Mouse (Mus musculus) layer of hippocampus, postnatal 36 days (tissue): ENCODE measurements at regions not wholly inside any gene's neighbourhood (a gene's known extent, or its start where the extent isn't known, plus 50 kb on each side); places are given as distances from the start of the nearest gene placed in this dataset.
A peak's percentile ranks its signal among the peaks of the same experiment; 100 is the strongest.

ENCODE experiments used
- DNase-seq, 2 experiments: peaks; one replicate each; pipeline ENCODE4 v3.0.0; 2022

DNA sequence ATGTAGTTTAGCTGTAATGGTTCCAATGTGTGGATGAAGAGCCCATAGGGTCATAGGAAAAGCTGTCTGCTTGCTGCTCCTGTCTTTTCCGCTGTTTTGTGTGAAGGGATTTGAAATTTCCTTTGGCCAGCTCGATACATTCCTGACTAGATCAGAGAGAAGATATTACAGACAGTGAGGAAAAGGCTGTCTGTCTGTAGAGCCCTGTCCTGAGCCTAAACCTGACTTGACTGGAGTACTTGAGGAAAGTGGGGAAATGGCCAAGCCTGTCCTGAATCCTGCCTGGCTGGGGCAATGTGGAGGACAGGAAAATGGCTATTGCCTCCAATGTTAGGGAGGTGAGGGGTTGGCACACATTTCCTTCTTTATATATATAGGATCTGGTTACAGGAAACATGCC is 601.0 kb upstream of the Nrp1 start:
- no peak for DNase-seq

DNA sequence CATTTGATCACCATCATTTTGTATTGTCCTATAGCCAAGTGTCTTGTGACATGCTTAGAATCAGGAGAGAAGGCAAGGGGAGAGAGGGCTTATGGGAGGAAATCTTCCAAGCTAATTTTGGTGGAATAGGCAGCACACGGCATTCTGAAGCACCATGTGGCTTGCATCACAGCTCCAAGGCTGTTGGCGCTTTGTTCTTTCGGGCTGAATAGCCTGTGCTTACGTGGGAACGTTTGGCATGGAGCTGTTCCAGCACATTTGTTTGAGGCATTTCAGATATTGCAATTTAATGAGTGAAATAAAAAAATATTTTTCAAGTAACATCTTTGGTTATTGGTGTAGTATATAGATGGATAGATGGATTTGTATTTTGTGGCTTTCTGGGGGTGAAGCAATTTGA is 598.5 kb upstream of the Nrp1 start:
- DNase-seq: peak in 1 of 2 experiments; percentile 56

DNA sequence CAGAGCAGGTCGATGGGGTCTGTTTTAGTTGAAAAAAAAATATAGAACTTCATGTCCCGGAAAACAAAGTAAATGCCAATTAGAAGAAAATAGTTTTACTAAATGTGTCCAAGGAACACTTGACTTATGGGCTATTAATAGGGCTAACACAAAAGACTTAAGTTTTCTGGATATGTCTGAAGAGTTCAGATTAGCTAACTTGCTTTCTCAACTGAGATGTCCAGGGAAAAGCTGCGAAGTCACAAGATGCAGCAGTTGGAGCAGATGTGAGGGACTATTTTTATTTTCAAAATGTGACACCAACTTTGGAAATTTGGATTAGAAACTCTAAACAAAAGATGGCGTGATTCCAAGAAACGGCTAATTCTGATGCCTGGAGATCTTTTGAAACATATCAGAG is 593.2 kb upstream of the Nrp1 start:
- no peak for DNase-seq

DNA sequence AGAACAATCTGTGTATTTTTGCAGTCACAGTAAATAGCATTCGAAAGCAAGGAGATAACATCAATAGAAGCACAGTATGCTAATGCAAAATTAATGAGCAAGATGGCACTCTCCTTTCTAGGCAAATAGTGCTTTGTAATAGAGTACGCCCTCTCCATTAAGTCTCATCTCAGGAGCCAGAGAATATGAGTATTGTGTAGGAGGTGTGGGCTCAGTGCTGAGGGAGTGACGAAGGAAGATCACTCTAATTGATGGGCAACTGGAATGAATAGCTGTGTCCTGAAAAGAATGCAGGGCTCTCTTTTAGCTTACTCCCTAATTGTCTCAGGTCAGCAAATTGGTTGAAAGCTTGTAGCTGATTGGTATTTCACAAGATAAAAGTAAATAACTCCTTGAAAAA is 590.1 kb upstream of the Nrp1 start:
- DNase-seq: no peak

DNA sequence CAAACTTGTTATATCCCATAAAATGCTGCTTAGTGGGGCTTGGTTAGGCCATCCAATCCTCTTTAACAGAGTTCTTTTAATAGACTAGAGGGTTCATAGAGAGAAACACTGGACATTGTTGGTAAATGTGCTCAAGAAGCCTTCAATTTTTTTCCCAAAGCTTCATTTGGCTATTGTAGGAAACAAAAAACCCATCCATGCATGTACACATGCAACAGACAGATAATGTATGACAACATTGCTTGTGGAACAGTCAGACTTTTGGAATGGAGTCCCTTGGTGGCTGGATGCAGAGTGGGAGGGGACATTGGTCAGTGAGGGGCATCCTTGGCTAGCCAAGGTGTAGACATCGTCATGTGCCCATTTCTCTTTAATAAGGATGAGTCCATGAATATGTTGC is 588.8 kb upstream of the Nrp1 start:
- DNase-seq: no peak

DNA sequence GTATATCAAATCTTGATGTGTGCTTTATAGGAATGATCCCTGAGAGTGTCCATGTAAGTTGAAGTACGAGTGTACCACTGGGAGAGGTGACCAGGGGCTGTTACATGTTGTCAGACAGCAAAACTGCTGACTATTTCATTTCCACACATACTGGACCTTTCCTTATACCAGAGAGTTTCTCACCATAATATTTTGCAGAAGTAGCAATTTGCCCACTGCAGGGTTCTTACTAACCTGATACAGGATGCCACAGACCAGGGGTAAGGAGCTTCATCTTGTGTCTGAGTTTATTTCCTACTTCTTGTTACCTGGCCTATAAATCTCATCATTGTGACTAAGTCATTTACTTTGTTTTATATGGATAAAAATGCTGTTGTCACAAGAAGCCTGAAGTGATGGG is 586.6 kb upstream of the Nrp1 start:
- DNase-seq: no peak

DNA sequence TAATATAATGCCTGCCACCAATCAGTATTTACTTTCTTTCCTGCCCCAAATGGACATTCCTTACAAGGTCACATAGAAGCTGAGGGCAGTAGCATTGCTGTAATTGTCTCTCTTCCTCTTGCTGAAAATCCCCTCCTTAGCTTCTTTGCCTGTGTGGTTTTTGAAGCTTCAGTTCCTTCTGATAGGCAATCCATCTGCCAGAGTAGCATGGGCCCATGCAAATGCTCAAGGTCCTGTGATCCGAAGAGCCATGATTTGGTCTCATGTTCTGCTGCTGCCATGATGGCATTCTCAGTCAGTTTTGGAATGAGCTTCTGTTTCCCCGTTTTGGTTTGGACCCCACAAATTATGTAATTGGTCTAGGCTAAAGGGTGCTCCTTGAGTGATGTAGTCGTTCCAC is 586.0 kb upstream of the Nrp1 start:
- no peak for DNase-seq

DNA sequence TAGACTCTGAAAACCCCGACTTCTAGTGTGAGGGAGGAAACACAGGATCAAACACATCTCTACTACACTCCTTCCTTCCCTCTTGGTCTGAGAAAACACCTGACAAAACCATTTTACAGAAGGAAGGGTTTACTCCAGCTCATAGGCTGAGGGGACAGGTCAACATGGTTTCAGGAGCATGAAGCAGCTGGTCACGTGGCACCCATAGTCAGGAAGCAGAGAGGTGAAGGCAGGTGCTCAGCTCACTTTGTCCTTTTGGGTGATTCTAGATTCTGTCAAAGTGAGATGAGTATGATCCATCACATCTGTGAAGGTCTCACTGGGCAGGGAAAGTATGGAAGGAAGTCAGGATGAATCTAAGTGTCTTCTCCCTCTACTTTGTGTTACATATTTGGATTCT is 585.5 kb upstream of the Nrp1 start:
- no peak for DNase-seq

DNA sequence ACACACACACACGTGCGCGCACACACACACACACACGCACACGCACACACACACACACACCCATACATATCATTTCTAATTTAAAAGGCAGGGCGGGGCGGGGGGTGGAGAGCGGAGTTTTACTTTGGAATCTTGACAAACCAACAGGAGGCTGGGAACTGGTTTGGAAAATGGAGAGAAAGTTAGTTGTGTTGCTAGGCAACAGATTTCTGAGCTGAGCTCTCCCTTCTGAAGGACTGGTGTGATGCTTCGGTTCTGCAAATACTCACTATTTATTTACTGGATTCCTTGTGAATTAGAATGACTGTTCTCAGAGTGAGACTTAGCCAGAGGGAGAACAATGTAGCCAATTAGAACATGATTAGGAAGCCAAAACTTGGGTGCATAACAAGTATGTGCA is 583.8 kb upstream of the Nrp1 start:
- peak; percentile 21 to 39 for DNase-seq

DNA sequence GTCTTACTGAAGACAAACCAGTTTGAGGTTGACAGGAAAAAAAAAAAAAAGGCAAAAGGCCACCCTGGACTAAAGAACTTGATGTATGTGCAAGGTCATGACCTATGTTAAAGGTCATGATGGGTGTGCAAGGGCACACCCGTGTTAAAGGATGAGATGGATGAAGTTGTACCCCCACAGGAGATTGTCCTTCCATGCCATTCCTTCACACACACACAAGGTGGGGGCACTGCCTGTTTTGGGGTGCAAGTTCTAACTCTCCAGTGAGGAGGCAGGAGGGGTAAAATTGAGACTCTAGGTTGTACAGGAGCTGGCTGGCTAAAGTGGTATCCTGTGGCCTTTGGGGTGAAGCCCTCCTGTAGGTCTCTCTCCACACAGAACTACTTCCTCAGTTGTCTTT is 583.2 kb upstream of the Nrp1 start:
- peak in 1 of 2 experiments; percentile 7 for DNase-seq

DNA sequence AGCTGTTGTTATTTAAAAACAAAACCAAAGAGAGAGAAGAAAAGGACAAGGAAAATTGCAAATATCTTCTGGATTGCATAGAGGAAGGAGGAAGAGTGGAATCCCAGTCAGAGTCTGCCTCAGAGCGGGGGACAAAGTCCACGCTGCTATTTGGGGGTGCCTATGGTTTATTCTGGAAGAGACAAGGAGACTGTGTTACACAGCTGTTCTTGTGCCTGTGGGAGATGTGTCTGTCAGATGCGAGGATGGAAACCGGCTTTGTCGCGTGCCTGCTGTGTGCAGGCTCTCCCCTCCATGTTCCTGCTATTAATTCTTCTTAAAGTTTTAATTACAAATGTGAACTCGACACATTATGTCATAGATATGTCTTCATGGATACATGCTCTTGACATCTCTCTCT is 582.7 kb upstream of the Nrp1 start:
- no peak for DNase-seq

DNA sequence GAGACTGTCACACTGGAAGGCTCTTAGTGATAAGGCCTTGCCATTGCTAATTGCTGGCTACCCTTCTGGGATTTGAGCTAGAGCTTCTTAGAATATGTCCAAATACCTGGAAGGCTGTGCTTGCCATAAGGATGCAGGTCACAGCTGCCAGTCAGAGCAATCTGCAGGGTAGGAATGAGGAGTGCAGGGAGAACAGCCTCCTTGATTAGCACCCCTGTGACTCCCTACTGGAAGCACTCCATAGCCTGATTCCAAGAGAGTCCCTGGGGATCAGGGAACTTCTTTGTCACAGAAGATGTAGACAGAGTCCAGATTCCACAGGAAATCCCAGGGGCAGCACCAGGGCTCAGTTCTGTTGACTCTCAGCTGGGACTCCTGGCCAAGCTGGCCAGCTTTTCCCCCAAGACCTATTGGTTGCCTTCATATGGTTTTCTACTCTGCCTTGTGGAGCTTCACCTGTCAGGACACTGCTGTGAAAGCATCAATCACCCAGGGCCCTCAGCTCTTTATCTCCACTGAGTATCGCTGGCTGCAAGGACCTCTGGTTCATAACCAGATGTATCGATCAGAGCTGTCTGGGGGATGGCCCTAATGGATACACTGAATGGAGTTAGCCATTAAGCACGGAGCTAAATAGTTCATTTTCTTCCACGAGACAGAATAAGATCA is 579.9 kb upstream of the Nrp1 start:
- no peak for DNase-seq

DNA sequence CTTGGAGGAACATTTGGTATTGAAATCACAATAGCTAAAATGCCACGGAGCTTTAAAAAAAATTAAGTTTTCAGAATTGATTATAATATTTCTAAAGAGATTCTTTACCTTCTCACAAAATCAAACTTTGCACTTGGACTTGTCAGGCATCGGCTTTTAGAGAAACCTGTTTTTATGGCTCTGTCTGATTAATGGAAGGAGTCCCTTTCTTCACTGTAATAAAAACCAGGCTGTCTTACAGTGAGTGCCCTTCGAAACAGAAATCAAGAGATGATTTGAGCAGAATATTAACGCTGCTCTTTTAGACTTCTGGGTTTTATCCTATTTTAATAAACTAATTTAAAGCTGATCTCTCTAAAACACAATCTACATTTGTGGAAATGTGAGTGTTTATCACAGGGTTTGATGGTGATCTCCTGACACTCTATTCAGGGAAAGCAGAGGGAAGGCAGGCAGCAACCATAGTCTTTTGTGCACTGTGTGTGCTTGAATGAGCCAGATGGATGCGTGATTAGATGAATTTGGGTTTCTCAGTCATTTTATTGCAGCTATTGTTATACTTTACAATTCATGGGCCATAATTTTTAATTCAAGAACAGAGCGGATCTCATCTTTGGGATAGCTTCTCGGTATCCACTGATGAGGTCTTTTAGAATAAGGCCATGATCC is 579.2 kb upstream of the Nrp1 start:
- DNase-seq: no peak

DNA sequence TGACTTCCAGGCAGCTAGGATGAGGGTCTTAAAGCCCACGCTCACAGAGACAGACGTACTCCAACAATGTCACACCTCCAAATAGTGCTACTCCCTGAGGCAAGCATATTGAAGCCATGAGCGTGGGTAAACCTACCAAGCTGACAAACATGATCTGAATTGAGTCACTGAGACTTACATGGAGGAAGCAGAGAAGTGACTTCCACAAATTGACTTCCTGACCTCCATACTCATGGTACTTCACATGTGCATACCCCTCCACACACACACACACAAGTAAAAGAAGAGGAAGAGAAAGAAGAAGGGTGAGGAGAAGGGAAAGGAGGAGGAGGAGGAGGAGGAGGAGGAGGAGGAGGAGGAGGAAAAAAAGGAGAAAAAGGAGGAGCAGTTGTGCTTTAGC is 577.8 kb upstream of the Nrp1 start:
- no peak for DNase-seq

DNA sequence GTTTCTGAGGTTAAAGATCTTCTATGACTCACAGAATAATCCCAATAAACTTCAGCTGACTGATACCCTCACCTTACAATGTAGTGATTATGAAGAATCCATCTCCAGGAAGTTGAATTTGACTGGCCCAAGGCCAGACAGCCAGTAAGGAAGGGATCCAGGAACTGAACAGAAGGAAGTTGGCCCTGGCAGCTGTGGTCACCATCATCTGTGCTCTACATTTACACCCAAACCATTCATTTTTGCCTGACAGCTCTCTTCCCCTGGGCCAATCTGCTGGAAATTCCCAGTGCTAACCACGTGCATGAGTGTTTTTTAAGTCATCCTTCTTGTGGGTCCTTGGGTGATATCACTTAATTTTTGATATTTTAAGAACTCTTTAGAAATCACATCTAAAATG is 577.4 kb upstream of the Nrp1 start:
- DNase-seq: no peak

DNA sequence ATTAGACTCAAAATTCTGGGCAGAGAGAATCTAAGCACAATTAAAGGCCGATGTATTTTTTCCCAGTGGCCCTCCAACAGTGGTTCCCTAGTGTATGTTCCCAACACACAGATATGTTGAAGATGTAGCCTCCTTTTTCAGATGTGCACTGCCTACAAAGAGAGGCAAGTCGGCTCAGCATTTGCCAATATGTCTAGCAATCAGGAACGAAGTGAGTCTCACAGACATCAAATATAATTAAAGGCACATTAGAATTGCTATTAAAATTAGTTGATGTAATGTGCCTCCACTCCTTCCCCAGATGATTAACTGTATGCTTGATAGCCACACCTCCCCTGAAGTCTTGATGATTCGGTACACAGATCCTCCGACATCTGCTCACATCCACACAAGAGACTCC is 565.8 kb upstream of the Nrp1 start:
- no peak for DNase-seq

DNA sequence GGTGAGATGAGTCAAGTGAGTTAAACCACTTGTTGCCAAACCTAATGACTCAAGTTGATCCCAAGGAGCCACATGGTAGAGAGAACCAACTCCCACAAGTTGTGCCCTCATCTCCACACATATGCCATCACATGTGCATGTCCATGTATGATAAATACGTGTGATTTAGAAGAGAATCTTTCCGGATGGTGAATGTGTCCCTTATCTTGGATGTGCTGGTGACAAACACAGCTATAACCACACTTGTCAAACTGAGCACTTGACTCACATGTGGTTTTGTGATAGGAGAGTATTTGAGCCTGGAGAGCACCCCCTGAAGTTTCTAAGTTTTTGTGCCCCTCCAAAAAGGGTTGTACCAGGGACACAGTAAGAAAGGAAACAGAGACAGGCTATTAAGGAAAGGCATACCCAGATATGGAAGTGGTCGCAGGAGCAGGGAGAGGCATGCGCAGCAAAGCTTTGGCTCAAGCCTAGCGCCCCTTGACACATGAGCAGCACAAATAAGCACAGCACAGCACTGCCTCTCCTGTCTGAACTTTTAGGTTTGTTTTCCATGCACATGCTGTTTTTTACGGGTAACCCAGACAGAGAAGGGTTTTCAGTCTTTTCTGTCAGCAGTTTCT is 558.4 kb upstream of the Nrp1 start:
- no peak for DNase-seq

DNA sequence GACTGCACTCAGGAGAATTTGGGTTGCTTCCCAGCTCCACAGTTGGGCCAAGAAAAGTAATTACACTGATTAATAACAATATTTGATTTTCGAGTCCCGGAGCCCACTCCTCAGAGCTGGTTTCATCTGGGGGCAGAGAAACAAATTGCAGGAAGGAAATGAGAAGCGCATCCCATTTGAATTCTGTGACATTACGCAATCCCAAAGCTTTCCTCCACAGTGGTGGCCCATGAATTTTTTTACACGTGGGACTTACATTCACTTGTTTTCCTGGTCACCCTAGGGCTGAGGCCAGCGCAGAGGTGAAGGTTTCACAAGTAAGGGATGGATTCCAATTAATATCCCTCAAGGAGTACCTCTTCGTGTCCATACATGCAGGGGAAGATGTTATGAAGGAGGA is 556.3 kb upstream of the Nrp1 start:
- no peak for DNase-seq

DNA sequence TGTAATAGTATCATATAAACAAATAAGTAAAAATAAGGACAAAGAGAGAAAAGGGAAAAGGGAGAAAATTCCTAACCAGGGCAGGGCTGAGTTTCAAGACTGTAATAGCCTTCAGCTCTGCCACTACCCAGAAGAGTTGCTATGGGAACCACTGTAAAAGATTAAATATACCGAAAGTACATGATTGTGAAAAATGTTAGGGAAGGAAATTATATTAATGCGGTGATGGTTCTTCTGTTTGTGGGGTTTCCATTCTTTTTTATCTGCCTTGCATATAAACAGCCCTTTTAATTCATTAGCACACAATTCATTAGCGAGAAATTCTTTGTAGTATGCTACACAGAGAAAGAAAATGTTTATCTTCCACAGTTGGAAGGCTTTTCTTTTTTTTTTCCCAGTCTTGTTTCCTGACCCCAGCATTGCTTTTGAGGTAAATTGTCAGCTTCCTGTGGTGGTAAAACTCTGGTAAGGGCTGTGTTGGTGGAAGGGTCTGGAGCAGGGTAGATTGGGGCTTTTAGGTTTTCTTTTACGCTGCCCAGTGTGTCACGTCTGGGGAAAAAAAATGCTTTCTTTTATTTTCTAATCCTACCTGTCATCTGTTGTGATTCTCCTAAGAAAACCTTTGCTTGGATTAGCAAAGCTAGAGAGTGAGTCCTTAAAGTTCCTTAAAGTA is 555.6 kb upstream of the Nrp1 start:
- DNase-seq: no peak

DNA sequence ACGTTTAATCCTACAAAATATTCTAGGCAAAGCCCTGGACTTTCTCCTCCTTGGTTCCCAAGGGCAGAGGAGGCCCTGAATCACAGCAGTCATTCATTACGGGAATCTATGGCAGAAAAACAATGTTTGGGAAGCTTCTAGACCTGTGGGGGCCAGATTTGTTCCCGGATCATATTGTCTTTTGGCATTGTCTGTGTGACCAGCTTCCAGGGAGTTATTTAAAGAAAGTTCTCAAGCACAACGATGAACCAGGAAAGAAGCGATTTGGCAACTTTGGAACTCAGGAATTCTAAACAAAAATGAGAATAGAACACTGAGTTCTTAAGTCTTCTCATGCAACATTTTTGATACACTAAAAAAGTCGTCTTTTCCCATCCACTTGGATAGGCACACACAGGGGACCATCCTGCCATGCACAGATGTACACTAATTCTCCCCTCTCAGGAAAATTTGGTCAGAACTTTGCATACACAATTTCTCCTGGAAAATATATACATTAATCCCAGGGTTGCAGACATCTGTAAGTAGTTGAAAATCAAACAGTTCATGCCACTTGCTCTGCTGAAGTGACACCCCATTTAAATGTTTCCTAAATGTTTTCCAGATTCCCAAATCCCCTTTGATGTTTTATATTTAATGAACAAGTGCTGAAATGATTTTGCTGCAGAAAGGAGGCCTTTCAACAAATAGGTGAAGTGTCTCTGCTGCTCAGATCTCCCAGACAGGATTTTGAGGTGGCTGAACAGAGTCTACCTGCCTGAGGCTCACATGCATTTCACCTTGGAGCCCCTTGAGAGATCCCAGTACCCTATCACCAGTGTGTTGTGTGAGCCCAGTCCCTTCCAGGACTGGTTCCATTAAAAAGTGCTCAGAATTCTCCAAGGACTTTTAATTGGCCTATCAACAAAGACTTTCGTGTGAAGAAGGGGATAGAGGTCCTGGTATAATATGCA is 548.9 kb upstream of the Nrp1 start:
- DNase-seq: peak; percentile 14 to 24

DNA sequence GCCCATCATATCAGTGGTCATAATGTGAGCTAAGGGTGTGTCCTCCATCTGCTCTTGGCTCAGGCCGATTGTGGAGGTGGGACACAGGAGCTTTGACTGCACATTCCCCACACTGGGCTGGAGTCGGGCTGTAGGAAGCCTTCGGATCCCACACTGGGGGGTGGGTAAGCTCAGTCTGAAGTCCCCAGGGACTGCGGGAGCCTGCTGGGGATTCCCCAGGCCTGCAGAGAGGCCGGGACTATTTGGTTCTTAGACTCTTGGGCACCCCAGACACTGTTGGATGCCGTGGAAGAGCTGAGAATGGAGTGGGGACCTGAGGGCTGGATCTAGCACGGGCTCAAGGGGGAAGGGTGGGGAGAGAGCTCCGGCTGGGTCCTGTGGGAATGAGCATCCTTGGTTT is 547.1 kb upstream of the Nrp1 start:
- no peak for DNase-seq

DNA sequence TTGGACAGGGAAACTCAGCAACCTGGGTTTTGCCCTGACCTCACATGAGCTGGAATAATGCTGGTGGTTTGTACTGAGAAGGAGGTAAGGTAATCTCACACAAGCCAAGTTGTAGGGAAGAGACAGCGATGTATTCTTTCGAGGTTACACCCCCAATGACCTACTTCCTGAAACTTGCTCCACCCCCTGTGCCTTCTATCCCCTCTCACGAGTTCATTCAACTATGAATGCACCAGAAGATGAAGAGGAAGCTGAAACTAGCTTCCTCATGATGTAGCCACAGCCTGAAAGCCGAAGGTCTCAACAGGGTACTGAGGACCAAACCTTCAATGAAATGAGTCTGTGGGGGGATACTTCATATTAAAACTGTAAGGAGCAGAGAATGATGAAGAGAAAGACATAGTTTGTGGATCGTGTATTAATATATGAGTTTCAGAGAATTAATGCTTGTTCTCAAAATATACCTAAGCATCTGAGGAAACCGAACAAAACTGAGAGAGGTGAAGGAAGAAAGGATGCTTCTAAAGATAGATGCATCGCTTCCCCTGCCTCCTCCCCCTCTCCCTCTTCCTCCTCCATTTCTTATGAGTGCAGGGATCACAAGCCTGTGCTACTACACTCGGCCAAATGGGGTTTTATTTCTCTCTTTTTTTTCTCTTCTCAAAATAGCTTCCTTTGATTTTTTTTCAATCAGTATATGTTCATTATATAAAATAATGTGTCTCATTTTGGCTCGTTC is 543.5 kb upstream of the Nrp1 start:
- no peak for DNase-seq
